Mouse (Mus musculus): Measurements from ENCODE around the gene Il22ra1.
A peak's percentile ranks its signal among the peaks of the same experiment; 100 is the strongest.

Il22ra1 gene

GRCm38 (mm10) chr4:135768572-135769526, 40.9 kb downstream of the Il22ra1 start:
- no peak for DNase-seq (ENCODE audit: low read depth in 1 of 2, low spot score in 2 of 2)

- DNase-seq (ENCODE audit: low read depth in 1 of 2, low spot score in 2 of 2), result no peak
These were observed 42.8 kb downstream of the Il22ra1 start for GRCm38 (mm10) chr4:135770611-135771305.

- DNase-seq (ENCODE audit: low read depth in 1 of 2, low spot score in 2 of 2), result no peak
These were observed 43.6 kb downstream of the Il22ra1 start for GRCm38 (mm10) chr4:135771592-135771991.

GRCm38 (mm10) chr4:135772671-135773070, 44.7 kb downstream of the Il22ra1 start:
- DNase-seq (ENCODE audit: low read depth in 1 of 2, low spot score in 2 of 2), result no peak

- no peak for DNase-seq (ENCODE audit: low read depth in 1 of 2, low spot score in 2 of 2)
These were observed 46.5 kb downstream of the Il22ra1 start for GRCm38 (mm10) chr4:135774496-135774895.

GRCm38 (mm10) chr4:135776850-135777249, 48.9 kb downstream of the Il22ra1 start:
- DNase-seq (ENCODE audit: low read depth in 1 of 2, low spot score in 2 of 2), result no peak

GRCm38 (mm10) chr4:135779661-135780060, 51.7 kb downstream of the Il22ra1 start:
- no peak for DNase-seq (ENCODE audit: low read depth in 1 of 2, low spot score in 2 of 2)

- DNase-seq (ENCODE audit: low read depth in 1 of 2, low spot score in 2 of 2), result no peak
These were observed 52.3 kb downstream of the Il22ra1 start for GRCm38 (mm10) chr4:135780255-135780654.

GRCm38 (mm10) chr4:135781304-135781703, 53.3 kb downstream of the Il22ra1 start:
- no peak for DNase-seq (ENCODE audit: low read depth in 1 of 2, low spot score in 2 of 2)

GRCm38 (mm10) chr4:135786581-135786980, 58.6 kb downstream of the Il22ra1 start:
- DNase-seq (ENCODE audit: low read depth in 1 of 2, low spot score in 2 of 2), result no peak

GRCm38 (mm10) chr4:135787271-135787670, 59.3 kb downstream of the Il22ra1 start:
- no peak for DNase-seq (ENCODE audit: low read depth in 1 of 2, low spot score in 2 of 2)

- no peak for DNase-seq (ENCODE audit: low read depth in 1 of 2, low spot score in 2 of 2)
These were observed 61.2 kb downstream of the Il22ra1 start for GRCm38 (mm10) chr4:135789135-135789534.

GRCm38 (mm10) chr4:135792821-135793220, 64.8 kb downstream of the Il22ra1 start:
- DNase-seq (ENCODE audit: low read depth in 1 of 2, low spot score in 2 of 2), result no peak

- no peak for DNase-seq (ENCODE audit: low read depth in 1 of 2, low spot score in 2 of 2)
These were observed 70.0 kb downstream of the Il22ra1 start for GRCm38 (mm10) chr4:135797931-135798330.

- DNase-seq (ENCODE audit: low read depth in 1 of 2, low spot score in 2 of 2), result peak; percentile 62 to 78
These were observed 73.6 kb downstream of the Il22ra1 start for GRCm38 (mm10) chr4:135801543-135801942.

Data from monocyte, adult 2 months (primary cell).